Mouse (Mus musculus) lung, embryonic 16.5 days (tissue): ENCODE results near the gene Top2a. TPM values are rescaled to one million over a fixed set of nuclear protein-coding genes. Genes with fewer than 3 reads are reported as not detected.

Source experiments
- polyA plus RNA-seq: library from polyadenylated mRNA; unstranded; fragments of >200 nt; fragmentation: Nextera tagmentation; extraction: Ambion mirVana; gene quantifications from 2 replicates; pipeline ENCODE4 v1.2.1, GENCODE M21; 2015

Top2a gene
- polyA plus RNA-seq, 1 experiment from 2014 or later: 270 TPM

Other genes with a start within 250 kb of the Top2a start
- gene Nr1d1, start 248.9 kb downstream of the Top2a start, polyA plus RNA-seq: 1.4 and 1.6 TPM in 2 replicates
- 19.4 and 20.3 TPM in 2 replicates for gene Msl1, start 228.7 kb downstream of the Top2a start, polyA plus RNA-seq
- gene Casc3, start 219.3 kb downstream of the Top2a start, polyA plus RNA-seq: 33.2 and 36.6 TPM in 2 replicates
- gene Rapgefl1, start 187.4 kb downstream of the Top2a start, polyA plus RNA-seq: 1.3 and 1.4 TPM in 2 replicates
- 4.6 and 4.8 TPM in 2 replicates for gene Wipf2, start 160.6 kb downstream of the Top2a start, polyA plus RNA-seq
- 34.0 and 38.3 TPM in 2 replicates for gene Cdc6, start 116.4 kb downstream of the Top2a start, polyA plus RNA-seq
- gene Rara, start 96.4 kb downstream of the Top2a start, polyA plus RNA-seq: 35.4 and 37.2 TPM in 2 replicates
- 0.31 TPM in 1 of 2 replicates, not detected in the other for gene Gjd3, start 41.2 kb downstream of the Top2a start, polyA plus RNA-seq
- gene Igfbp4, start 17.1 kb upstream of the Top2a start, polyA plus RNA-seq: 498 TPM in 2 replicates
- 0.19 and 0.39 TPM in 2 replicates for gene Tns4, start 65.1 kb upstream of the Top2a start, polyA plus RNA-seq
- 0.18 and 0.20 TPM in 2 replicates for gene Ccr7, start 130.9 kb upstream of the Top2a start, polyA plus RNA-seq
- 199 and 235 TPM in 2 replicates for gene Smarce1, start 206.8 kb upstream of the Top2a start, polyA plus RNA-seq
- gene Krt222, start 219.9 kb upstream of the Top2a start, polyA plus RNA-seq: 0.29 and 0.94 TPM in 2 replicates